In the genomic region with DNA sequence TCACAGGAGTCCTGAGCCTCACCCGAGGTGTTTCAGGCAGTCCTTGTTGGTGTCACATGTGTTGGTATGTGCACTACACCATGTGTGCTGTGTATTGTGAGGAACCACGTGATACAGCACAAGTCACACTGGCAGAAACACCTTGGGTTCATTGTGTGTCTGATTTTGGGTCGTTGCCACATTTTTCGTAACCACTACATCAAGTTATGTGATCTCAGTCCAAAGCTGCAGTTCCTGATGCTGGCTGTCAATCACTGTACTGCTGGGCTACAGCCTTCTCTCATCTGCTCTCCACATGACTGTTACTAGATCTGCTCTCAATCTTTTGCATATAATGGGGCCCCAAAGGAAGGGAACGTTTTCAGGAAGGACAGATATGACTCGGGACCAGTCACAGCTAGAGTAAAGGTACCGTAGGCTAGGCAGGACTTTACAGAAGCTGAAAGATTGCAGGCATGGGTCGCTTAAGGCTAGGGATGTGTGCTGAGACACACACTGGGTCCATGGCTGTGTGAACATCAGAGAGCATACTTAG, we compare ENCODE assay signal across 27 mouse cellular contexts. TPM values are rescaled to one million over a fixed set of nuclear protein-coding genes. Genes with fewer than 3 reads are reported as not detected.
A peak's percentile ranks its signal among the peaks of the same experiment; 100 is the strongest.
DNase-seq lines count a peak whose midpoint lies in the region; ATAC-seq and TF ChIP-seq lines count a peak whose summit lies in the region.
"Had no signal": no experiment of that assay in that cellular context is flagged by ENCODE, and none has a peak within 500 bp of the region (broad histone marks: within the 10 kb centered on the region; RNA-seq: fewer than 3 reads in every experiment).

No protein-coding gene starts in this region.

- H3ac ChIP-seq in myocyte (ENCODE audit: control insufficient read depth, insufficient read length), result no peak overlapping the region

- H3K4me2 ChIP-seq in embryonic facial prominence, embryonic 14.5 days (ENCODE audit: low read depth, low read length), result no peak overlapping the region
- no peak overlapping the region for H3K4me2 ChIP-seq in myocyte (ENCODE audit: low read depth)
- H3K4me2 ChIP-seq: embryonic facial prominence, embryonic 15.5 days; heart, embryonic 15.5 days; hindbrain, embryonic 13.5 days had no signal

- ATAC-seq in embryonic facial prominence, embryonic 14.5 days (ENCODE audit: low read depth), result peak; percentile 42; the same call in 1 of the 2 replicates
- no peak for ATAC-seq in megakaryocyte, adult 5-6 weeks (ENCODE audit: poor library complexity, severe bottlenecking)
- no peak for ATAC-seq in monocyte, adult 5-6 weeks (replicated peaks; ENCODE audit: insufficient number of reproducible peaks, low FRiP score, low TSS enrichment, poor library complexity, severe bottlenecking)
- ATAC-seq: forebrain, embryonic 14.5 days; hindbrain, postnatal 0 days had no signal

- no peaks in the 10 kb centered on the region for H3K27me3 ChIP-seq in embryonic facial prominence, embryonic 14.5 days (replicated peaks; ENCODE audit: control insufficient read depth, insufficient read depth, low read length)
- H3K27me3 ChIP-seq in embryonic facial prominence, embryonic 10.5 days (replicated peaks; ENCODE audit: low read depth, poor library complexity, severe bottlenecking), result no peaks in the 10 kb centered on the region
- H3K27me3 ChIP-seq in megakaryocyte, embryonic 14.5 days (replicated peaks), result no peaks in the 10 kb centered on the region
- H3K27me3 ChIP-seq in myocyte (ENCODE audit: control insufficient read depth, insufficient read depth, insufficient read length), result no peaks in the 10 kb centered on the region
- H3K27me3 ChIP-seq in cerebellum, adult 2 months (ENCODE audit: control insufficient read depth, insufficient read depth, low read length), result no peaks in the 10 kb centered on the region
- H3K27me3 ChIP-seq: embryonic facial prominence, embryonic 15.5 days; heart, embryonic 15.5 days; hindbrain, embryonic 13.5 days had no signal

- peaks cover 4% of the 10 kb centered on the region; the same call in 1 of the 2 replicates for H3K4me1 ChIP-seq in embryonic facial prominence, embryonic 14.5 days (ENCODE audit: control insufficient read depth, insufficient read depth, low read length)
- H3K4me1 ChIP-seq in embryonic facial prominence, embryonic 10.5 days, result peaks cover 10% of the 10 kb centered on the region
- H3K4me1 ChIP-seq in megakaryocyte, embryonic 14.5 days, result peaks cover 42% of the 10 kb centered on the region
- H3K4me1 ChIP-seq in cerebellum, adult 2 months (ENCODE audit: control insufficient read depth, insufficient read depth, low read length), result peaks cover 4% of the 10 kb centered on the region; the same call in 1 of the 2 replicates

- no peaks in the 10 kb centered on the region for H3K79me2 ChIP-seq in myocyte (ENCODE audit: control insufficient read depth, insufficient read depth)

- H3K4me3 ChIP-seq in embryonic facial prominence, embryonic 14.5 days (ENCODE audit: low read depth, low read length), result no peak overlapping the region
- H3K4me3 ChIP-seq in embryonic facial prominence, embryonic 10.5 days, result no peak overlapping the region
- peak overlapping the region; percentile 28 for H3K4me3 ChIP-seq in megakaryocyte, embryonic 14.5 days (replicated peaks)
- H3K4me3 ChIP-seq in myocyte, result no peak overlapping the region
- H3K4me3 ChIP-seq in cerebellum, adult 2 months (replicated peaks; ENCODE audit: insufficient read depth, low read depth, low read length), result no peak overlapping the region
- H3K4me3 ChIP-seq: embryonic facial prominence, embryonic 15.5 days; erythroblast, embryonic 14.5 days; forebrain, embryonic 10.5 days; heart, embryonic 10.5 days; heart, embryonic 15.5 days; hindbrain, embryonic 13.5 days had no signal

- no peaks in the 10 kb centered on the region for H3K36me3 ChIP-seq in embryonic facial prominence, embryonic 14.5 days (ENCODE audit: control insufficient read depth, insufficient read depth, low read length)
- no peaks in the 10 kb centered on the region for H3K36me3 ChIP-seq in embryonic facial prominence, embryonic 10.5 days (replicated peaks)
- H3K36me3 ChIP-seq in megakaryocyte, embryonic 14.5 days (replicated peaks; ENCODE audit: low read length), result no peaks in the 10 kb centered on the region
- H3K36me3 ChIP-seq in myocyte (ENCODE audit: control insufficient read depth, insufficient read depth), result no peaks in the 10 kb centered on the region
- H3K36me3 ChIP-seq: embryonic facial prominence, embryonic 15.5 days; forebrain, embryonic 10.5 days; G1E; heart, embryonic 10.5 days; heart, embryonic 15.5 days; hindbrain, embryonic 13.5 days had no signal

- H3K9ac ChIP-seq in embryonic facial prominence, embryonic 14.5 days (ENCODE audit: low read depth, low read length), result no peak overlapping the region
- H3K9ac ChIP-seq: embryonic facial prominence, embryonic 15.5 days; heart, embryonic 15.5 days; hindbrain, embryonic 13.5 days had no signal

- H3K9me3 ChIP-seq in embryonic facial prominence, embryonic 14.5 days (ENCODE audit: control insufficient read depth, low read length), result no peaks in the 10 kb centered on the region
- H3K9me3 ChIP-seq in embryonic facial prominence, embryonic 10.5 days, result no peaks in the 10 kb centered on the region
- no peaks in the 10 kb centered on the region for H3K9me3 ChIP-seq in megakaryocyte, embryonic 14.5 days
- H3K9me3 ChIP-seq: embryonic facial prominence, embryonic 15.5 days; forebrain, embryonic 10.5 days; G1E; heart, embryonic 10.5 days; heart, embryonic 15.5 days; hindbrain, embryonic 13.5 days had no signal

- no peak for TF ChIP-seq POLR2A in myocyte (IDR thresholded peaks at IDR 0.05; ENCODE audit: insufficient read length, low read depth)
- TF ChIP-seq POLR2A in cerebellum, adult 2 months (IDR thresholded peaks at IDR 0.05; ENCODE audit: borderline replicate concordance, insufficient read depth, low read length), result no peak

- peak; percentile 55 for DNase-seq in embryonic facial prominence, embryonic 14.5 days (ENCODE audit: low spot score)
- DNase-seq in embryonic facial prominence, embryonic 10.5 days (ENCODE audit: low spot score), result no peak
- no peak for DNase-seq in cerebellum, adult 2 months
- DNase-seq: adrenal gland, postnatal 14 days; cerebellum, adult 11-12 months; cerebellum, adult 9-11 months; cerebellum, postnatal 36 days; gastrocnemius, postnatal 36 days; heart, adult 11 months; heart, postnatal 14 days had no signal

- H3K27ac ChIP-seq in embryonic facial prominence, embryonic 14.5 days (replicated peaks; ENCODE audit: low read depth, low read length), result no peak overlapping the region
- H3K27ac ChIP-seq in embryonic facial prominence, embryonic 10.5 days (replicated peaks), result no peak overlapping the region
- H3K27ac ChIP-seq in cerebellum, adult 2 months (ENCODE audit: insufficient read depth, low read length), result no peak overlapping the region
- H3K27ac ChIP-seq: embryonic facial prominence, embryonic 15.5 days; forebrain, embryonic 10.5 days; heart, embryonic 10.5 days; heart, embryonic 15.5 days; hindbrain, embryonic 13.5 days; hindbrain, postnatal 0 days had no signal

- no peak for TF ChIP-seq CTCF in cerebellum, adult 2 months (IDR thresholded peaks at IDR 0.05; ENCODE audit: borderline replicate concordance, insufficient read depth, low read depth, low read length)

- WGBS in embryonic facial prominence, embryonic 14.5 days, result 60% methylated on average over 8 of the region's 8 CpGs
- 81% methylated on average over 8 of the region's 8 CpGs for WGBS in embryonic facial prominence, embryonic 10.5 days
- WGBS in cerebellum, adult 2 months, result 73% methylated on average over 8 of the region's 8 CpGs

TF ChIP-seq in myocyte, 11 proteins besides CTCF, POLR2A, EP300 and RAD21:
- TF ChIP-seq MYOD1 (IDR thresholded peaks at IDR 0.05; ENCODE audit: control insufficient read depth in 1 of 3, insufficient read length in 2 of 3, low read depth in 2 of 3) (no peak), TCF12 (IDR thresholded peaks at IDR 0.05; ENCODE audit: insufficient read depth, poor library complexity, severe bottlenecking) (no peak), MYOG (IDR thresholded peaks at IDR 0.05; ENCODE audit: control insufficient read depth in 1 of 3, insufficient read depth in 1 of 3, insufficient read length in 2 of 3, low read depth in 2 of 3) (no peak), MAX (IDR thresholded peaks at IDR 0.05; ENCODE audit: low read depth) (no peak), CEBPB (IDR thresholded peaks at IDR 0.05; ENCODE audit: insufficient read depth, poor library complexity, severe bottlenecking) (no peak), TCF3 (IDR thresholded peaks at IDR 0.05; ENCODE audit: insufficient read length, low read depth) (no peak), POLR2AphosphoS2 (IDR thresholded peaks at IDR 0.05; ENCODE audit: insufficient read length, low read depth) (no peak), USF1 (IDR thresholded peaks at IDR 0.05; ENCODE audit: low read depth) (peak; percentile 30)

RNA-seq across cellular contexts. Expression of a gene that starts 17.4 kb away (rescaled TPM):
- polyA plus RNA-seq in embryonic facial prominence, embryonic 14.5 days (2014; fragmentation: Nextera tagmentation; extraction: Ambion mirVana), result not detected in 2 replicates
- polyA plus RNA-seq in embryonic facial prominence, embryonic 10.5 days (2016; fragmentation: Nextera tagmentation; extraction: Ambion mirVana), result not detected in 2 replicates
- not detected in 2 replicates for polyA plus RNA-seq in megakaryocyte, embryonic 14.5 days (2012; ENCODE audit: insufficient read depth, low replicate concordance)
- not detected in 2 replicates for total RNA-seq in megakaryocyte, adult 5-6 weeks (2015)
- total RNA-seq in megakaryocyte, adult 5-6 weeks (2017), result not detected in 2 replicates
- polyA plus RNA-seq in myocyte (2012; fragmentation: generic; extraction: Trizol), result not detected
- not detected in 2 replicates for polyA plus RNA-seq in cerebellum, adult 2 months (2012; rRNA removed)
- total RNA-seq in monocyte, adult 5-6 weeks (2017), result not detected in 3 replicates
- total RNA-seq: adrenal gland, adult 18-20 months; adrenal gland, postnatal 14 days; G1E; gastrocnemius, adult 8-10 months; gastrocnemius, postnatal 36 days; heart, postnatal 14 days; hematopoietic stem cell, adult 5-6 weeks; hindbrain, postnatal 0 days had no signal
- polyA plus RNA-seq: embryonic facial prominence, embryonic 15.5 days; erythroblast, embryonic 14.5 days; forebrain, embryonic 10.5 days; forebrain, embryonic 14.5 days; G1E; heart, embryonic 10.5 days; heart, embryonic 15.5 days; hindbrain, embryonic 13.5 days; hindbrain, postnatal 0 days; intestine, embryonic 14.5 days had no signal

RNA-seq across cellular contexts. Expression of a gene that starts 39.1 kb away (rescaled TPM):
- polyA plus RNA-seq in embryonic facial prominence, embryonic 14.5 days (2014; fragmentation: Nextera tagmentation; extraction: Ambion mirVana), result 170 and 175 TPM in 2 replicates
- 50.7 and 57.8 TPM in 2 replicates for polyA plus RNA-seq in embryonic facial prominence, embryonic 10.5 days (2016; fragmentation: Nextera tagmentation; extraction: Ambion mirVana)
- 84.2 and 386 TPM in 2 replicates for polyA plus RNA-seq in megakaryocyte, embryonic 14.5 days (2012; ENCODE audit: insufficient read depth, low replicate concordance)
- 173 and 196 TPM in 2 replicates for total RNA-seq in megakaryocyte, adult 5-6 weeks (2015)
- total RNA-seq in megakaryocyte, adult 5-6 weeks (2017), result 215 and 251 TPM in 2 replicates
- polyA plus RNA-seq in myocyte (2012; fragmentation: generic; extraction: Trizol), result 127 TPM
- polyA plus RNA-seq in cerebellum, adult 2 months (2012; rRNA removed), result 65.7 and 76.7 TPM in 2 replicates
- total RNA-seq in monocyte, adult 5-6 weeks (2017), result 228 to 287 TPM (median 266 TPM) in 3 replicates
